Mouse (Mus musculus): ENCODE results near the gene Dnmt3a. TPM values are rescaled to one million over a fixed set of nuclear protein-coding genes. Genes with fewer than 3 reads are reported as not detected.
"Not testable (repeated sequence)": the region's sequence is repeated elsewhere in the genome, so short reads cannot be mapped to it uniquely, and the experiment has no call there.

Dnmt3a gene
- polyA plus RNA-seq, 1 experiment from 2014 or later: 142 TPM

DNA sequence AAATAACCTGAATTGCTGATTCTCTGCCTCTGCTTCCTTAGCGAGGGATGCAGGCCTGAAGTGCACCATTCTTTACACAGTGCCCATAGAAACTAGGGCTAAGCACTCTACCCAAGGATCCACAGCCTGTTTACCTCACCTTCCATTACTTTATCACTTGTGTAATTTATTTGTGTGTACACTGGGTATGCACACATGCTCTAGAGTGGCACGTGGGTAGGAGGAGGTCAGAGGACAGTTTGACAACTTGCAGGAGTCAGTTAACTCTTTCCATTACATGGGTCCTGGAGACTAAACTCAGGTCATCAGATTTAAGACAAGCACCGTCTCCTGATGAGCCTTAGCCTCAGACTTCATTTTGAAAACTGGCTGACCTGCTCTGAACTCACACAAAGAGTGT lies 112.8 kb downstream of the Dnmt3a start:
- Histone ChIP-seq H3K9me3 (replicated peaks) (no peaks in the 10 kb centered on the region), H3K27me3 (replicated peaks) (no peaks in the 10 kb centered on the region), H3K9ac (no peak overlapping the region), H3K36me3 (peaks cover 9% of the 10 kb centered on the region; the same call in 1 of the 2 replicates), H3K4me1 (replicated peaks) (peaks cover 17% of the 10 kb centered on the region), H3K4me3 (no peak overlapping the region), H3K4me2 (no peak overlapping the region), H3K27ac (ENCODE audit: poor library complexity, severe bottlenecking) (no peak overlapping the region)
- 59% methylated on average over 3 of the region's 3 CpGs for WGBS
- ATAC-seq (ENCODE audit: insufficient number of reproducible peaks, low FRiP score): no peak

- H3K4me3 ChIP-seq: no peak overlapping the region
- H3K27me3 ChIP-seq (replicated peaks): no peaks in the 10 kb centered on the region
- H3K27ac ChIP-seq (ENCODE audit: poor library complexity, severe bottlenecking): no peak overlapping the region
- no peak overlapping the region for H3K9ac ChIP-seq
- H3K4me1 ChIP-seq (replicated peaks): peaks cover 17% of the 10 kb centered on the region
- ATAC-seq (ENCODE audit: insufficient number of reproducible peaks, low FRiP score): no peak
- no peaks in the 10 kb centered on the region for H3K9me3 ChIP-seq (replicated peaks)
- 73% methylated on average over 3 of the region's 3 CpGs for WGBS
- H3K4me2 ChIP-seq: no peak overlapping the region
- H3K36me3 ChIP-seq: peaks cover 5% of the 10 kb centered on the region; the same call in 1 of the 2 replicates
Measured at GRCm38 (mm10) chr12:3919423-3919822, 113.6 kb downstream of the Dnmt3a start.

DNA sequence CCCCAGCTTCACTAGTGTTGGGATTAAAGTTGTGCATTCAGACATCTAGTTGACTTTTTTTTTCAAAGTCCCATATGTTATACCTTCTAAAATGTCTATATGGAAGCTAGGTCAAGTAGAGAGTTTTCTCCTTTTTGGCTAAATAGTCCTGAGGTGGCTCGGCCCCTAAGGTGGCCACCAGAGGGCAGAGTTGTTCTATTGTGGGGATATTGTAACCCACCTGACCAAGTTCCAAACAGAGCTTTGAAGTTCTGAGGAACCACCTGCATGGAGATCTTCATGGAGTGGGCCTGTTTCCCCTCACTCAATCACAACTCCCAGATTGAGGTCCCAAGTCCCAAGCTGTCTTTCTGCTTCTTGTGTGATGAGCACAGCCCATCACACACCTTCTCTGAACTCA lies 120.3 kb downstream of the Dnmt3a start:
- peak; percentile 48; the same call in 1 of the 2 replicates for ATAC-seq (ENCODE audit: insufficient number of reproducible peaks, low FRiP score)
- 0% methylated on average over 1 of the region's 1 CpGs for WGBS
- Histone ChIP-seq H3K27me3 (replicated peaks) (no peaks in the 10 kb centered on the region), H3K9ac (no peak overlapping the region), H3K27ac (ENCODE audit: poor library complexity, severe bottlenecking) (no peak overlapping the region), H3K4me3 (no peak overlapping the region), H3K36me3 (no peaks in the 10 kb centered on the region), H3K4me2 (no peak overlapping the region), H3K4me1 (replicated peaks) (peaks cover 13% of the 10 kb centered on the region), H3K9me3 (replicated peaks) (no peaks in the 10 kb centered on the region)

GRCm38 (mm10) chr12:3928841-3929240 lies 123.0 kb downstream of the Dnmt3a start:
- no peak overlapping the region for H3K4me2 ChIP-seq
- no peaks in the 10 kb centered on the region for H3K9me3 ChIP-seq (replicated peaks)
- no peaks in the 10 kb centered on the region for H3K36me3 ChIP-seq
- H3K9ac ChIP-seq: no peak overlapping the region
- H3K27me3 ChIP-seq (replicated peaks): no peaks in the 10 kb centered on the region
- H3K4me1 ChIP-seq (replicated peaks): peaks cover 8% of the 10 kb centered on the region; the same call in 1 of the 2 replicates
- no peak overlapping the region for H3K4me3 ChIP-seq
- ATAC-seq (ENCODE audit: insufficient number of reproducible peaks, low FRiP score): no peak
- H3K27ac ChIP-seq (ENCODE audit: poor library complexity, severe bottlenecking): no peak overlapping the region
- WGBS: 46% methylated on average over 3 of the region's 3 CpGs

GRCm38 (mm10) chr12:3930090-3930865 lies 124.5 kb downstream of the Dnmt3a start:
- not testable (repeated sequence) for H3K4me1 ChIP-seq (replicated peaks); H3K9ac ChIP-seq; H3K4me2 ChIP-seq; ATAC-seq (ENCODE audit: insufficient number of reproducible peaks, low FRiP score); H3K9me3 ChIP-seq (replicated peaks); H3K36me3 ChIP-seq; H3K27me3 ChIP-seq (replicated peaks); H3K4me3 ChIP-seq; H3K27ac ChIP-seq (ENCODE audit: poor library complexity, severe bottlenecking)
- 82% methylated on average over 38 of the region's 47 CpGs for WGBS

- Histone ChIP-seq H3K27me3 (replicated peaks) (0 out of 2 replicates have a peak, but pooled peaks cover 3% of the 10 kb centered on the region), H3K4me3 (no peak overlapping the region), H3K4me2 (no peak overlapping the region), H3K27ac (ENCODE audit: poor library complexity, severe bottlenecking) (no peak overlapping the region), H3K4me1 (replicated peaks) (no peaks in the 10 kb centered on the region; the same call in 1 of the 2 replicates), H3K36me3 (no peaks in the 10 kb centered on the region), H3K9ac (no peak overlapping the region), H3K9me3 (replicated peaks) (no peaks in the 10 kb centered on the region)
- ATAC-seq (ENCODE audit: insufficient number of reproducible peaks, low FRiP score): no peak
- WGBS: 39% methylated on average over 11 of the region's 11 CpGs
Measured at GRCm38 (mm10) chr12:3942026-3942425, 136.2 kb downstream of the Dnmt3a start.

DNA sequence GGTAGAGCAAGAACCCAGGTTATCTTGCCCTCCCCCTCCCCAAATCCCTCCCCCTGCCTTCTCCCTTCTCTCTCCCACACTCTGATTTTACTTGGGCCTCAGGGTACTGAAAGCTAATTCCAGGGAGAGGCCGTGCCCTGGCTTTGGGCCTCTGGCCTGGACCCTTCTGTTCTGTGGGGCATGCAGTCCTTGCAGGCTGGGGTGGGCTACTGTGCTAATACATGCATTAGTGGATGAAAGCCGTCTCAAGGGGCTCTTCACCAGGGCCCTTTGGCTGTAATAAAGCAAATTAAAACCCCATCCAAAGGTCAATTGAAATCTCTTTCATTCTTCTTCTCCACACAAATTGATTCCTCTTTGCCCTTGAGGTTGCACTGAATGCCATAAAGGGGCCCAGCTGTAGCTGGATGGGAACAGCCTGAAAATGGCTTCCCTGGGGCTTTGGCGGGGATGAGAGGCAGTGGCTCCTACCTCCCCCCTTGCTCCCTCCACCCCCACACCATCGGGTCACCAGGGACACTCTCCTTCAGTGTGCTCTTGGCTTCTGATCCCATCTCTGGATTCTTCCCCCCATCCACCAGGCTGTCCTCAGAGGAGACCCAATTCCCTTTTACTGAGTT lies 138.8 kb downstream of the Dnmt3a start:
- no peak for ATAC-seq (ENCODE audit: insufficient number of reproducible peaks, low FRiP score)
- no peak overlapping the region for H3K9ac ChIP-seq
- 61% methylated on average over 4 of the region's 4 CpGs for WGBS

GRCm38 (mm10) chr12:3947503-3947902 lies 141.7 kb downstream of the Dnmt3a start:
- no peaks in the 10 kb centered on the region for H3K4me1 ChIP-seq (replicated peaks)
- H3K36me3 ChIP-seq: no peaks in the 10 kb centered on the region
- H3K27me3 ChIP-seq (replicated peaks): 0 out of 2 replicates have a peak, but pooled peaks cover 6% of the 10 kb centered on the region
- no peak overlapping the region for H3K4me2 ChIP-seq
- H3K27ac ChIP-seq (ENCODE audit: poor library complexity, severe bottlenecking): no peak overlapping the region
- no peak overlapping the region for H3K4me3 ChIP-seq
- no peaks in the 10 kb centered on the region for H3K9me3 ChIP-seq (replicated peaks)
- WGBS: 66% methylated on average over 6 of the region's 6 CpGs
- ATAC-seq (ENCODE audit: insufficient number of reproducible peaks, low FRiP score): no peak
- no peak overlapping the region for H3K9ac ChIP-seq

More for the DNA sequence above, 138.8 kb downstream of the Dnmt3a start:
- Histone ChIP-seq H3K4me2 (no peak overlapping the region), H3K4me1 (replicated peaks) (no peaks in the 10 kb centered on the region), H3K9me3 (replicated peaks) (no peaks in the 10 kb centered on the region), H3K4me3 (no peak overlapping the region), H3K27ac (ENCODE audit: poor library complexity, severe bottlenecking) (no peak overlapping the region), H3K27me3 (replicated peaks) (0 out of 2 replicates have a peak, but pooled peaks cover 6% of the 10 kb centered on the region), H3K36me3 (no peaks in the 10 kb centered on the region)

DNA sequence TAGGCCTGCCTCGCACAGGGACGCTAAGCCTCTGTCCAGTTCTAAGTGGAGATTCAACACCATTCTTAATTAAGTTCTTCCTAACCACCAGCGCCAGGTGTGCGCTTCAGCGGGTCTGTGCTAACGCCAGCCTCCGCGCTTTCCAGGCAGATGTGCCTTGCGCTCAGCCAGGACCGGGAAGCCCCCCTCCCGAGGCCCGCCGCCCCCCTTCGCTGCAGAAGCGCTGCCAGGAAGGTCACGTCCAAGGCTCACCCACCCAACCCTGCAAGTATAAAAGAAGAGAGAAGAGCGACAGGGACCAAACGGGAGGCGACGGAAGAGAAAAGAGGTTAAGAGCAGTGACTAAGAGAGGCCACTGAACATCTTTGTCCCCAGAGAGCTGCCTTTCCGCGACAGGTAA lies 148.8 kb downstream of the Dnmt3a start, which contains the start of gene Pomc:
Pomc (plus strand) TSS at position 301 of the 400 bp plus-strand sequence.
- WGBS: 24% methylated on average over 22 of the region's 22 CpGs
- Histone ChIP-seq H3K27ac (ENCODE audit: poor library complexity, severe bottlenecking) (no peak within 1 kb of the TSS), H3K27me3 (replicated peaks) (peaks cover 27% of the 10 kb centered on the region), H3K4me3 (no peak within 1 kb of the TSS), H3K9me3 (replicated peaks) (no peaks in the 10 kb centered on the region), H3K4me2 (no peak within 1 kb of the TSS), H3K36me3 (no peaks in the 10 kb centered on the region), H3K9ac (no peak within 1 kb of the TSS), H3K4me1 (replicated peaks) (peaks cover 3% of the 10 kb centered on the region; the same call in 1 of the 2 replicates)
- no peak for ATAC-seq (ENCODE audit: insufficient number of reproducible peaks, low FRiP score)

- Histone ChIP-seq H3K36me3 (no peaks in the 10 kb centered on the region), H3K4me3 (no peak overlapping the region), H3K4me2 (no peak overlapping the region), H3K4me1 (replicated peaks) (peaks cover 7% of the 10 kb centered on the region), H3K9ac (no peak overlapping the region), H3K27ac (ENCODE audit: poor library complexity, severe bottlenecking) (no peak overlapping the region), H3K9me3 (replicated peaks) (no peaks in the 10 kb centered on the region), H3K27me3 (replicated peaks) (peaks cover 27% of the 10 kb centered on the region)
- WGBS: 29% methylated on average over 10 of the region's 10 CpGs
- no peak for ATAC-seq (ENCODE audit: insufficient number of reproducible peaks, low FRiP score)
Measured at GRCm38 (mm10) chr12:3955371-3955770, 149.6 kb downstream of the Dnmt3a start.

GRCm38 (mm10) chr12:3956351-3956750 lies 150.5 kb downstream of the Dnmt3a start:
- WGBS: 14% methylated on average over 3 of the region's 3 CpGs
- no peak overlapping the region for H3K9ac ChIP-seq
- H3K4me1 ChIP-seq (replicated peaks): peaks cover 11% of the 10 kb centered on the region
- H3K36me3 ChIP-seq: no peaks in the 10 kb centered on the region
- H3K9me3 ChIP-seq (replicated peaks): no peaks in the 10 kb centered on the region
- no peak overlapping the region for H3K4me2 ChIP-seq
- peaks cover 27% of the 10 kb centered on the region for H3K27me3 ChIP-seq (replicated peaks)
- no peak overlapping the region for H3K27ac ChIP-seq (ENCODE audit: poor library complexity, severe bottlenecking)
- H3K4me3 ChIP-seq: no peak overlapping the region
- ATAC-seq (ENCODE audit: insufficient number of reproducible peaks, low FRiP score): no peak

Data from heart, embryonic 12.5 days (tissue).